Mouse (Mus musculus) lung, embryonic 14.5 days (tissue): ENCODE measurements around the gene Pcsk2. TPM values are rescaled to one million over a fixed set of nuclear protein-coding genes. Genes with fewer than 3 reads are reported as not detected.
A peak's percentile ranks its signal among the peaks of the same experiment; 100 is the strongest.

Source experiments
- ATAC-seq: fragments of 200-750 bp; cut with Nextera tagmentation; 2 replicates; pipeline ENCODE4 v1.8.0; 2017; ENCODE audit warnings: mild to moderate bottlenecking, moderate TSS enrichment, moderate library complexity; ENCODE audit not compliant: insufficient read depth
- DNase-seq: peaks from one replicate; pipeline ENCODE4 v3.0.0-alpha.2; 2015
- H3K27ac ChIP-seq: fragments of 300-500 bp; sonication (generic); 2 replicates; pipeline ENCODE4 v1.5.1; 2014; ENCODE audit warnings: low read depth, mild to moderate bottlenecking, moderate library complexity
- H3K27me3 ChIP-seq: fragments of 300-500 bp; sonication (generic); 2 replicates; pipeline ENCODE4 v1.6.1; 2014; ENCODE audit warnings: low read length, control low read depth; ENCODE audit not compliant: insufficient read depth
- H3K36me3 ChIP-seq: fragments of 300-500 bp; sonication (generic); 2 replicates; pipeline ENCODE4 v1.6.1; 2014; ENCODE audit warnings: control low read depth; ENCODE audit not compliant: insufficient read depth
- H3K4me1 ChIP-seq: fragments of 300-500 bp; sonication (generic); 2 replicates; pipeline ENCODE4 v1.6.1; 2014; ENCODE audit warnings: antibody characterized with exemption, control low read depth; ENCODE audit not compliant: insufficient read depth
- H3K4me2 ChIP-seq: fragments of 300-500 bp; sonication (generic); 2 replicates; pipeline ENCODE4 v1.6.1; 2014; ENCODE audit warnings: mild to moderate bottlenecking
- H3K4me3 ChIP-seq: fragments of 300-500 bp; sonication (generic); 2 replicates; pipeline ENCODE4 v1.5.1; 2014; ENCODE audit warnings: low read depth, low read length
- H3K9ac ChIP-seq: fragments of 300-500 bp; sonication (generic); 2 replicates; pipeline ENCODE4 v1.6.1; 2014
- H3K9me3 ChIP-seq: fragments of 300-500 bp; sonication (generic); 2 replicates; pipeline ENCODE4 v1.6.1; 2016; ENCODE audit warnings: low read depth, low read length, control low read depth
- CTCF ChIP-seq: IDR thresholded peaks from 2 replicates; pipeline ENCODE4 v1.5.1; 2016; ENCODE audit warnings: antibody characterized with exemption, low read depth
- WGBS: fragments of 180-500 bp; shearing (Covaris S2); extraction: QIAGEN DNeasy Blood & Tissue Kit; methylation state at CpG from one replicate; pipeline ENCODE4 v1.1.7; 2014; 5-methylcytosine and 5-hydroxymethylcytosine counted together
- polyA plus RNA-seq: library from polyadenylated mRNA; unstranded; fragments of >200 nt; fragmentation: Nextera tagmentation; extraction: Ambion mirVana; gene quantifications from 2 replicates; pipeline ENCODE4 v1.2.1, GENCODE M21; 2014

The Pcsk2 gene
- polyA plus RNA-seq, 1 experiment from 2014 or later = 0.04 TPM

DNA sequence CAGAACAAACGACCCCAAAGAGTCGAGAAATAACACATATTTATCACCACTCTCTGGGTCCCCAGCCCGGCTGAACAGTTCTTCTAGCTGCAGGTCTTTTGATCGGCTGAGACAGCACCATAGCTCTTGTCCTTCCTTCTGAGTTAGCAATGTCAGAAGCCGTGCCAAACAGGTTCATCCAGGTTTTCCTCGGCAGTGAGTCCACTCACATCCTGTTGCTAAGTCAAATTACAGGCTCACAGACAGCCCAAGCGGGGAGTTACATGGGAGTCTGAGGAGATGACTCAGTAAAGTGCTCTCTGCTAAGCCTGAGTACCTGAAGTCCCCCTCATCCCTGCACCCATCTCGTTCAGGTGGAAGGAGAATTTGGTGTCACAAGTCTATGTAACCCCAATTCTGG lies 318.6 kb downstream of the Pcsk2 start:
- Histone ChIP-seq H3K4me1 (no peaks in the 10 kb centered on the region), H3K27ac (no peak overlapping the region), H3K4me3 (no peak overlapping the region), H3K27me3 (no peaks in the 10 kb centered on the region), H3K9ac (no peak overlapping the region), H3K9me3 (no peaks in the 10 kb centered on the region), H3K36me3 (no peaks in the 10 kb centered on the region), H3K4me2 (no peak overlapping the region)
- DNase-seq (peak; percentile 39), ATAC-seq (no peak)
- WGBS = 45% methylated on average over 8 of the region's 8 CpGs
- no peak for TF ChIP-seq CTCF
